Mouse (Mus musculus): Measurements from ENCODE around the gene Gpr19. TPM values are rescaled to one million over a fixed set of nuclear protein-coding genes. Genes with fewer than 3 reads are reported as not detected.
A peak's percentile ranks its signal among the peaks of the same experiment; 100 is the strongest.

Gene Gpr19
- polyA plus RNA-seq, 1 experiment, result 26.3 TPM

GRCm38 (mm10) chr6:134870887-134871286 is 27.5 kb downstream of the Gpr19 start:
- Histone ChIP-seq H3K9ac (ENCODE audit: low read depth, poor library complexity, severe bottlenecking) (no peak overlapping the region), H3K27me3 (ENCODE audit: control insufficient read depth, insufficient read depth, low read length, poor library complexity, severe bottlenecking) (no peaks in the 10 kb centered on the region), H3K4me3 (ENCODE audit: low read depth, low read length) (no peak overlapping the region), H3K9me3 (replicated peaks; ENCODE audit: control insufficient read depth, insufficient read depth, low read length, poor library complexity, severe bottlenecking) (peaks cover 5% of the 10 kb centered on the region; the same call in 1 of the 2 replicates), H3K4me1 (ENCODE audit: control insufficient read depth, insufficient read depth, low read length) (no peaks in the 10 kb centered on the region), H3K27ac (ENCODE audit: insufficient read depth, low read length) (no peak overlapping the region), H3K36me3 (ENCODE audit: control insufficient read depth, insufficient read depth, low read length, poor library complexity, severe bottlenecking) (peaks cover 11% of the 10 kb centered on the region)
- TF ChIP-seq CTCF (IDR thresholded peaks at IDR 0.05; ENCODE audit: low read depth, low read length) (no peak), POLR2A (IDR thresholded peaks at IDR 0.05; ENCODE audit: insufficient read depth, low read length) (no peak), EP300 (IDR thresholded peaks at IDR 0.05; ENCODE audit: insufficient read depth, low read depth, low read length) (no peak)

- H3K9me3 ChIP-seq (replicated peaks; ENCODE audit: control insufficient read depth, insufficient read depth, low read length, poor library complexity, severe bottlenecking), result peaks cover 5% of the 10 kb centered on the region; the same call in 1 of the 2 replicates
- no peak overlapping the region for H3K4me3 ChIP-seq (ENCODE audit: low read depth, low read length)
- peaks cover 10% of the 10 kb centered on the region; the same call in 1 of the 2 replicates for H3K36me3 ChIP-seq (ENCODE audit: control insufficient read depth, insufficient read depth, low read length, poor library complexity, severe bottlenecking)
- TF ChIP-seq POLR2A (IDR thresholded peaks at IDR 0.05; ENCODE audit: insufficient read depth, low read length) (no peak), EP300 (IDR thresholded peaks at IDR 0.05; ENCODE audit: insufficient read depth, low read depth, low read length) (no peak), CTCF (IDR thresholded peaks at IDR 0.05; ENCODE audit: low read depth, low read length) (no peak)
- no peaks in the 10 kb centered on the region for H3K4me1 ChIP-seq (ENCODE audit: control insufficient read depth, insufficient read depth, low read length)
- H3K9ac ChIP-seq (ENCODE audit: low read depth, poor library complexity, severe bottlenecking), result no peak overlapping the region
- no peaks in the 10 kb centered on the region for H3K27me3 ChIP-seq (ENCODE audit: control insufficient read depth, insufficient read depth, low read length, poor library complexity, severe bottlenecking)
- no peak overlapping the region for H3K27ac ChIP-seq (ENCODE audit: insufficient read depth, low read length)
Measured at GRCm38 (mm10) chr6:134870209-134870742, 28.1 kb downstream of the Gpr19 start.

DNA sequence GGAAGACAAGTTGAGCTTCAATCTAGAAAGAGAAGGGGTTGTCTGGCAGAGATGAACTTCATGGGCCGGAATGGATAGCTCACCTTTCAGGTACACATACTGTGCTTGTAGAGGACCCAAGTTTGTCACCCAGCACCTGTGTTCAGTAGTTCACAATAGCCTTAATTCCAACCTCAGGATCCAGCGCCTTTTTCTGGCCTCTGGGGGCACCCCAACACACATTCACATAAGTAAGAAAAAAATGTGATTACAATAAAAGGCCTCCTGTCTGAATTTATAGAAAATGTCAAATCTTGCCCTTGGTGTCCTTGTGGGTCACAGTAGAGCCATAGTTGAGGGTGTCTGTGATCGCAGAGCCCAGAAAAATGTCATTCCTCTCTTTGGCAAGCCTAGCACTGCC is 31.1 kb downstream of the Gpr19 start:
- Histone ChIP-seq H3K4me3 (ENCODE audit: low read depth, low read length) (no peak overlapping the region), H3K36me3 (ENCODE audit: control insufficient read depth, insufficient read depth, low read length, poor library complexity, severe bottlenecking) (peaks cover 5% of the 10 kb centered on the region; the same call in 1 of the 2 replicates), H3K4me1 (ENCODE audit: control insufficient read depth, insufficient read depth, low read length) (no peaks in the 10 kb centered on the region), H3K27me3 (ENCODE audit: control insufficient read depth, insufficient read depth, low read length, poor library complexity, severe bottlenecking) (no peaks in the 10 kb centered on the region), H3K27ac (ENCODE audit: insufficient read depth, low read length) (no peak overlapping the region), H3K9me3 (replicated peaks; ENCODE audit: control insufficient read depth, insufficient read depth, low read length, poor library complexity, severe bottlenecking) (peaks cover 5% of the 10 kb centered on the region; the same call in 1 of the 2 replicates), H3K9ac (ENCODE audit: low read depth, poor library complexity, severe bottlenecking) (no peak overlapping the region)
- TF ChIP-seq EP300 (IDR thresholded peaks at IDR 0.05; ENCODE audit: insufficient read depth, low read depth, low read length), result no peak
- no peak for TF ChIP-seq POLR2A (IDR thresholded peaks at IDR 0.05; ENCODE audit: insufficient read depth, low read length)
- no peak for TF ChIP-seq CTCF (IDR thresholded peaks at IDR 0.05; ENCODE audit: low read depth, low read length)

DNA sequence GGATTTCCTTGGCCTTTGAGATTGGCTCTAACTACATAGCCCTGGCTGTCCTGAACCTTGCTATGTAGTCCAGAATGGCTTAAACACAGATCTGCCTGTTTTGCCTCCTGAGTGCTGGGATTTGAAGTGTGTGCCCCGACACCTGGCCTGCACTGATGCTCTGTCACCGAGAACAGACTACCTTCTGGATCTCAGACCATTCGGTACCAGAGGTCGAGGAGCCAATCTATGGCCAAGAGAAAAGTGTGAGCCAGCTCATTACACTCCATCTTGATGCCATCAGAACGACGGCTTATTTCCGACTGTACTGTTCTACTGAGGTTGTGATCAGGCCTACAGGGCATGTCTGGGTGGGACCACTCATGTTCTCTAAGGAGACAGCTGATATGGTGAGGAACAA is 32.3 kb downstream of the Gpr19 start:
- TF ChIP-seq EP300 (IDR thresholded peaks at IDR 0.05; ENCODE audit: insufficient read depth, low read depth, low read length), result no peak
- no peak for TF ChIP-seq POLR2A (IDR thresholded peaks at IDR 0.05; ENCODE audit: insufficient read depth, low read length)
- TF ChIP-seq CTCF (IDR thresholded peaks at IDR 0.05; ENCODE audit: low read depth, low read length), result no peak
- H3K27ac ChIP-seq (ENCODE audit: insufficient read depth, low read length), result no peak overlapping the region
- peaks cover 5% of the 10 kb centered on the region; the same call in 1 of the 2 replicates for H3K9me3 ChIP-seq (replicated peaks; ENCODE audit: control insufficient read depth, insufficient read depth, low read length, poor library complexity, severe bottlenecking)
- peaks cover 5% of the 10 kb centered on the region; the same call in 1 of the 2 replicates for H3K36me3 ChIP-seq (ENCODE audit: control insufficient read depth, insufficient read depth, low read length, poor library complexity, severe bottlenecking)
- H3K27me3 ChIP-seq (ENCODE audit: control insufficient read depth, insufficient read depth, low read length, poor library complexity, severe bottlenecking), result no peaks in the 10 kb centered on the region
- no peak overlapping the region for H3K4me3 ChIP-seq (ENCODE audit: low read depth, low read length)
- no peaks in the 10 kb centered on the region for H3K4me1 ChIP-seq (ENCODE audit: control insufficient read depth, insufficient read depth, low read length)
- H3K9ac ChIP-seq (ENCODE audit: low read depth, poor library complexity, severe bottlenecking), result no peak overlapping the region

GRCm38 (mm10) chr6:134863146-134863545 is 35.2 kb downstream of the Gpr19 start:
- no peak overlapping the region for H3K27ac ChIP-seq (ENCODE audit: insufficient read depth, low read length)
- H3K4me3 ChIP-seq (ENCODE audit: low read depth, low read length), result no peak overlapping the region
- H3K9ac ChIP-seq (ENCODE audit: low read depth, poor library complexity, severe bottlenecking), result no peak overlapping the region

GRCm38 (mm10) chr6:134862671-134863104 is 35.7 kb downstream of the Gpr19 start:
- Histone ChIP-seq H3K9ac (ENCODE audit: low read depth, poor library complexity, severe bottlenecking) (no peak overlapping the region), H3K27me3 (ENCODE audit: control insufficient read depth, insufficient read depth, low read length, poor library complexity, severe bottlenecking) (no peaks in the 10 kb centered on the region), H3K36me3 (ENCODE audit: control insufficient read depth, insufficient read depth, low read length, poor library complexity, severe bottlenecking) (no peaks in the 10 kb centered on the region), H3K9me3 (replicated peaks; ENCODE audit: control insufficient read depth, insufficient read depth, low read length, poor library complexity, severe bottlenecking) (no peaks in the 10 kb centered on the region), H3K4me1 (ENCODE audit: control insufficient read depth, insufficient read depth, low read length) (no peaks in the 10 kb centered on the region), H3K27ac (ENCODE audit: insufficient read depth, low read length) (no peak overlapping the region), H3K4me3 (ENCODE audit: low read depth, low read length) (no peak overlapping the region)
- no peak for TF ChIP-seq EP300 (IDR thresholded peaks at IDR 0.05; ENCODE audit: insufficient read depth, low read depth, low read length)
- TF ChIP-seq POLR2A (IDR thresholded peaks at IDR 0.05; ENCODE audit: insufficient read depth, low read length), result no peak
- TF ChIP-seq CTCF (IDR thresholded peaks at IDR 0.05; ENCODE audit: low read depth, low read length), result no peak

More at GRCm38 (mm10) chr6:134863146-134863545, 35.2 kb downstream of the Gpr19 start:
- no peaks in the 10 kb centered on the region for H3K4me1 ChIP-seq (ENCODE audit: control insufficient read depth, insufficient read depth, low read length)
- no peak for TF ChIP-seq POLR2A (IDR thresholded peaks at IDR 0.05; ENCODE audit: insufficient read depth, low read length)
- peak; percentile 91 for TF ChIP-seq CTCF (IDR thresholded peaks at IDR 0.05; ENCODE audit: low read depth, low read length)
- H3K27me3 ChIP-seq (ENCODE audit: control insufficient read depth, insufficient read depth, low read length, poor library complexity, severe bottlenecking), result no peaks in the 10 kb centered on the region
- H3K36me3 ChIP-seq (ENCODE audit: control insufficient read depth, insufficient read depth, low read length, poor library complexity, severe bottlenecking), result no peaks in the 10 kb centered on the region
- H3K9me3 ChIP-seq (replicated peaks; ENCODE audit: control insufficient read depth, insufficient read depth, low read length, poor library complexity, severe bottlenecking), result no peaks in the 10 kb centered on the region
